Mouse (Mus musculus): Measurements from ENCODE around the gene Cyb5r2.

- TF ChIP-seq CTCF (IDR thresholded peaks at IDR 0.05; ENCODE audit: low read depth) (no peak), EP300 (IDR thresholded peaks at IDR 0.05; ENCODE audit: low read depth) (no peak)
Observed at GRCm38 (mm10) chr7:107746036-107746435, 11.8 kb downstream of the Cyb5r2 start.

Data from liver, embryonic 14.5 days (tissue).